Mouse (Mus musculus) midbrain, embryonic 10.5 days (tissue): ENCODE measurements around the gene Purb. TPM values are rescaled to one million over a fixed set of nuclear protein-coding genes. Genes with fewer than 3 reads are reported as not detected.
"Not testable (repeated sequence)": the region's sequence is repeated elsewhere in the genome, so short reads cannot be mapped to it uniquely, and the experiment has no call there.

Experiments
- DNase-seq: peaks from one replicate; pipeline ENCODE4 v3.0.0-alpha.2; 2017; ENCODE audit warnings: low spot score
- H3K27ac ChIP-seq: fragments of 300-500 bp; sonication (generic); replicated peaks from 2 replicates; pipeline ENCODE4 v1.5.1; 2016; ENCODE audit warnings: mild to moderate bottlenecking
- H3K27me3 ChIP-seq: fragments of 300-500 bp; sonication (generic); 2 replicates; pipeline ENCODE4 v1.6.1; 2016; ENCODE audit warnings: low read depth, mild to moderate bottlenecking; ENCODE audit not compliant: poor library complexity, severe bottlenecking
- H3K36me3 ChIP-seq: fragments of 300-500 bp; sonication (generic); 2 replicates; pipeline ENCODE4 v1.6.1; 2016; ENCODE audit warnings: mild to moderate bottlenecking, moderate library complexity
- H3K4me1 ChIP-seq: fragments of 300-500 bp; sonication (generic); 2 replicates; pipeline ENCODE4 v1.6.1; 2016
- H3K4me3 ChIP-seq: fragments of 300-500 bp; sonication (generic); 2 replicates; pipeline ENCODE4 v1.5.1; 2016; ENCODE audit warnings: mild to moderate bottlenecking, moderate library complexity
- H3K9me3 ChIP-seq: fragments of 300-500 bp; sonication (generic); replicated peaks from 2 replicates; pipeline ENCODE4 v1.6.1; 2016; ENCODE audit warnings: mild to moderate bottlenecking
- WGBS: fragments of 180-500 bp; shearing (Covaris S2); methylation state at CpG from one replicate; pipeline ENCODE4 v1.1.7; 2016; 5-methylcytosine and 5-hydroxymethylcytosine counted together
- microRNA-seq: library from miRNA; unstranded; fragments of <30 nt; microRNA quantifications from one replicate; pipeline ENCODE4, GENCODE M21; 2017
- polyA plus RNA-seq: library from polyadenylated mRNA; unstranded; fragments of >200 nt; fragmentation: Nextera tagmentation; extraction: Ambion mirVana; gene quantifications from 2 replicates; pipeline ENCODE4 v1.2.1, GENCODE M21; 2016

The Purb gene
- polyA plus RNA-seq, 1 experiment from 2014 or later = 15.5 TPM

- no peaks in the 10 kb centered on the region for H3K27me3 ChIP-seq
- H3K27ac ChIP-seq = no peak overlapping the region
- peaks cover 21% of the 10 kb centered on the region for H3K4me1 ChIP-seq
- H3K36me3 ChIP-seq = peaks cover 84% of the 10 kb centered on the region
- no peak for DNase-seq
- no peaks in the 10 kb centered on the region for H3K9me3 ChIP-seq
- 40% methylated on average over 1 of the region's 1 CpGs for WGBS
- no peak overlapping the region for H3K4me3 ChIP-seq
Observed at GRCm38 (mm10) chr11:6420283-6420703, 55.4 kb downstream of the Purb start.

DNA sequence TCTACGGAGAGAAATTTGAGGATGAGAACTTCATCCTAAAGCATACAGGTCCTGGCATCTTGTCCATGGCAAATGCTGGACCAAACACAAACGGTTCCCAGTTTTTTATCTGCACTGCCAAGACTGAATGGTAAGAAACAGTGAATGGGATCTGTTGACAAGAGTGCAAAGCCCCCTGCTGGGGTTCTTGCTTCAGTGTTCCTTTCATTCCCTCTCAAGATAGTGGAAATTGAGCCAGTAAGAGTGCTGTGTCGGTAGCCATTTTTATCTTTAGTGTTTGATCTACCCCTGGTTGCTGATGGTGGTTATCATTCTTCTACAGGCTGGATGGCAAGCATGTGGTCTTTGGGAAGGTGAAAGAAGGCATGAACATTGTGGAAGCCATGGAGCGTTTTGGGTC lies 56.6 kb downstream of the Purb start:
- 79% methylated on average over 4 of the region's 4 CpGs for WGBS
- Histone ChIP-seq H3K36me3 (peaks cover 73% of the 10 kb centered on the region), H3K4me1 (peaks cover 30% of the 10 kb centered on the region)
- H3K27me3 ChIP-seq, DNase-seq, H3K9me3 ChIP-seq, H3K4me3 ChIP-seq, H3K27ac ChIP-seq: not testable (repeated sequence)

DNA sequence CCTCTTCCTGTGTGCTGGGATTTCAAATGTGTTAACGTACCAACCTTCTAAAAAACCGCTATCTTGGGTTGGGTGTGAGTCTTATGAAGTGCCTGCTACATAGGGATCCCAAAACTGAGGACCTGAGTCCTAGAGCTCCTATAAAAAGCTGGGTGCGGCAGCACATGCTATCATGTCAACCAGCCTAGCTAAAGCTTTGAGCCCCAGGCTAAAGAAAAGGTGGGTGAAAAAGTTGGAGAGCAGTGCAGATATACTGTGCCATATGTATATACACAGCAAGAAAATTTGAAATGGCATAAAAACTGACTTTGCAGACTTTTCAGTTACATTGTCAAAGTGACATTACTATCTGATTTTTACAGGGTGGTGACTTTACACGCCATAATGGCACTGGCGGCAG lies 57.0 kb downstream of the Purb start:
- WGBS = 93% methylated on average over 5 of the region's 5 CpGs
- H3K36me3 ChIP-seq = peaks cover 69% of the 10 kb centered on the region
- H3K4me1 ChIP-seq = peaks cover 30% of the 10 kb centered on the region
- peak overlapping the region; percentile 95 for H3K4me3 ChIP-seq
- DNase-seq = no peak
- H3K9me3 ChIP-seq = no peaks in the 10 kb centered on the region
- no peaks in the 10 kb centered on the region for H3K27me3 ChIP-seq
- no peak overlapping the region for H3K27ac ChIP-seq

Small RNA genes within 50 kb of the gene (microRNA-seq; reads per million reads assigned to microRNA genes)
- gene Gm22123 = not detected

Other genes with a start within 250 kb of the Purb start
- not detected in 2 replicates for gene Npc1l1, start 245.8 kb downstream of the Purb start, polyA plus RNA-seq
- gene Ddx56, start 208.1 kb downstream of the Purb start, polyA plus RNA-seq = 117 and 126 TPM in 2 replicates
- gene Tmed4, start 201.0 kb downstream of the Purb start, polyA plus RNA-seq = 131 and 140 TPM in 2 replicates
- gene Ogdh, start 184.3 kb downstream of the Purb start, polyA plus RNA-seq = 107 and 111 TPM in 2 replicates
- gene Zmiz2, start 86.8 kb downstream of the Purb start, polyA plus RNA-seq = 13.8 and 18.6 TPM in 2 replicates
- gene Ppia, start 60.5 kb downstream of the Purb start, polyA plus RNA-seq = 5,494 and 6,336 TPM in 2 replicates
- 961 and 1,033 TPM in 2 replicates for gene H2afv, start 31.5 kb downstream of the Purb start, polyA plus RNA-seq
- 0.86 and 0.87 TPM in 2 replicates for gene Myo1g, start 45.0 kb upstream of the Purb start, polyA plus RNA-seq
- 106 and 108 TPM in 2 replicates for gene Ccm2, start 71.0 kb upstream of the Purb start, polyA plus RNA-seq
- 17.2 and 39.7 TPM in 2 replicates for gene Nacad, start 130.1 kb upstream of the Purb start, polyA plus RNA-seq
- gene Tbrg4, start 150.2 kb upstream of the Purb start, polyA plus RNA-seq = 61.7 and 70.5 TPM in 2 replicates
- gene Wap, start 162.7 kb upstream of the Purb start, polyA plus RNA-seq = not detected in 2 replicates
- 5.6 and 7.1 TPM in 2 replicates for gene Ramp3, start 182.6 kb upstream of the Purb start, polyA plus RNA-seq